Mouse (Mus musculus): ENCODE measurements around the gene Hspa8. TPM values are rescaled to one million over a fixed set of nuclear protein-coding genes. Genes with fewer than 3 reads are reported as not detected.

The Hspa8 gene
- polyA plus RNA-seq, 1 experiment = 2,969 TPM

DNA sequence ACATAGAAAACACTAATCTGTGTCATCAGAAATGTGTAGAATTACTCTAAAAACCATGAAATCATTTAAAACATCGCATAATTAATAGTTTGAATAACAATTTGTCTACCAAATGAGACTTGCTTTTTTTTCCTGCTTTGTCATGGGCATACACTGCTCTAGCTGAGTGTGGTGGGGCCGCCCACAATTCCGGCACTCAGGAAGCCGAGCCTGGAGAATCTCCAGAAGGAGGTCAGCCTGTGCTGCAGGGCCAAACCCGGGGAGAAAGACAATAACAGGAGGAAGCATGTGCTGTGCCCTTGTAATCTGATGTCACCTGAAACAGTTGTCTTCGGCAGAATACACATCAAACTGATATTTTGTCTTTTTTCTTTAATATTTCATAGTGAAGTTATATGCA is 24.8 kb downstream of the Hspa8 start:
- no peak for DNase-seq
- TF ChIP-seq CTCF (IDR thresholded peaks at IDR 0.05; ENCODE audit: borderline replicate concordance, control insufficient read depth, extremely low read depth, insufficient read depth, low read length, poor library complexity) (no peak), POLR2A (IDR thresholded peaks at IDR 0.05; ENCODE audit: control insufficient read depth, extremely low read depth, insufficient read depth, low read length, poor library complexity) (no peak)

DNA sequence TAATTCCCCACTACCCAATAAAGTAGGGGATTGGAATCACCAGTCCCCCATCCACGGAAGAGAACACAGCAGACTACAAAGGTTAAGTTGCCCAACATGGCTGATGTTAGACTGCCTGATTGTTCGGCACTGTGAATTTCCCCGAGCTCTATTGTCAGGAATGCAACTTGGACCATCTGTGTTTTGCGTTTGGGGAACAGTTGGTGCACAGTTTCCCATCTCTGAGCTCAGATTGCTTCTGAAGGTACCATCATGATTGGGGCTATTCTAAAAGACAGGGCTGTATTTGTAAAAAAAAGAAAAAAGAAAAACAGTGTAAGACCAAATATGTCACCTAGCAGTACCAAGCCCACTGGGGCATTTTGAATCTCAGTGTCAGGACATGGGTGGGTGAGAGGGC is 26.6 kb downstream of the Hspa8 start:
- Histone ChIP-seq H3K27ac (ENCODE audit: control insufficient read depth, insufficient read depth, low read length) (no peak overlapping the region), H3K27me3 (ENCODE audit: control insufficient read depth, insufficient read depth, low read length) (no peaks in the 10 kb centered on the region), H3K36me3 (ENCODE audit: control insufficient read depth, insufficient read depth, low read length) (no peaks in the 10 kb centered on the region), H3K4me1 (replicated peaks; ENCODE audit: control insufficient read depth, insufficient read depth, low read length) (no peaks in the 10 kb centered on the region), H3K4me3 (ENCODE audit: control insufficient read depth, insufficient read depth, low read length) (no peak overlapping the region)
- TF ChIP-seq CTCF (IDR thresholded peaks at IDR 0.05; ENCODE audit: borderline replicate concordance, control insufficient read depth, extremely low read depth, insufficient read depth, low read length, poor library complexity) (no peak), POLR2A (IDR thresholded peaks at IDR 0.05; ENCODE audit: control insufficient read depth, extremely low read depth, insufficient read depth, low read length, poor library complexity) (no peak)
- WGBS = 95% methylated on average over 4 of the region's 4 CpGs
- no peak for DNase-seq

More for the DNA sequence above, 24.8 kb downstream of the Hspa8 start:
- WGBS = 73% methylated on average over 6 of the region's 6 CpGs
- Histone ChIP-seq H3K27me3 (ENCODE audit: control insufficient read depth, insufficient read depth, low read length) (no peaks in the 10 kb centered on the region), H3K27ac (ENCODE audit: control insufficient read depth, insufficient read depth, low read length) (no peak overlapping the region), H3K4me3 (ENCODE audit: control insufficient read depth, insufficient read depth, low read length) (no peak overlapping the region), H3K4me1 (replicated peaks; ENCODE audit: control insufficient read depth, insufficient read depth, low read length) (no peaks in the 10 kb centered on the region), H3K36me3 (ENCODE audit: control insufficient read depth, insufficient read depth, low read length) (no peaks in the 10 kb centered on the region)

DNA sequence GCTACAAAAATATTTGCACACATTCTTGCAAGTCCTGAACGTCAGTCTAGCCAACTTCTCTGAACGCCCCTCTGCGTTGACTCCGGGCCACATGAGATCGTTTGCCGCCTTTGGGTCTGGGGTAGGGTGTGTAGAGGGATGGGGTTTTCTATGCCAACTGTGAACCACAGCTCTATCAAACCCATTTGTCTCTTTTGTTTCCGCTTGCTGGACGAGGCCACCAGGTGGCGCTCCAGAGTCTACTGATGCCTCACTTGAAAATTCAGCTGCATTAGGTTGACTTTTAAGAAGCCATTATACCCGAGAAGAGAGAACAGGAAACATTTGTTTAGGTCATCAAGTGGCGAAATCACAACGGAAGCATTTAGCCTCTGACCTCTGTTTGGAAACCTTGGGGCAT is 33.8 kb downstream of the Hspa8 start:
- Histone ChIP-seq H3K4me3 (ENCODE audit: control insufficient read depth, insufficient read depth, low read length) (no peak overlapping the region), H3K36me3 (ENCODE audit: control insufficient read depth, insufficient read depth, low read length) (no peaks in the 10 kb centered on the region), H3K27me3 (ENCODE audit: control insufficient read depth, insufficient read depth, low read length) (no peaks in the 10 kb centered on the region), H3K4me1 (replicated peaks; ENCODE audit: control insufficient read depth, insufficient read depth, low read length) (no peaks in the 10 kb centered on the region), H3K27ac (ENCODE audit: control insufficient read depth, insufficient read depth, low read length) (no peak overlapping the region)
- WGBS = 6% methylated on average over 12 of the region's 12 CpGs
- DNase-seq = peak; percentile 67
- TF ChIP-seq CTCF (IDR thresholded peaks at IDR 0.05; ENCODE audit: borderline replicate concordance, control insufficient read depth, extremely low read depth, insufficient read depth, low read length, poor library complexity) (peak; percentile 52; the same call in 1 of the 2 replicates), POLR2A (IDR thresholded peaks at IDR 0.05; ENCODE audit: control insufficient read depth, extremely low read depth, insufficient read depth, low read length, poor library complexity) (no peak)

DNA sequence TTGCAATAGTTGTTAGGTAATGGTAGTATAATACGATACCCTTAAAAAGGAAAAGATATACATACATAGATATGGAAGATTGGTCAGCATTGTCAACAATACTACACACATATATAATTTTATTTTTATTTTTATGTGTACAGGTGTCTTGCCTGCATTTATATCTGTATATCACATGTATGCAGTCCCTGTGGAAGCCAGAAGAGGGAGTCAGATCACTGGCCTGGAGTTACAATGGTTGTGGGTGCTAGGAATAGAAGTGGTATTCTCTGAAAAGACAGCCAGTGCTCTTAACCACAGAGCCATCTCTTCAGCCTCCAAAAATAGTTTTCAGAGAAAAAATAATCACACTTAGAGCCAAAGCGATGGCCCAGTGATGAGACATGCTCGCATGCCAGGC is 35.9 kb downstream of the Hspa8 start:
- H3K27me3 ChIP-seq (ENCODE audit: control insufficient read depth, insufficient read depth, low read length) = no peaks in the 10 kb centered on the region
- no peak for TF ChIP-seq POLR2A (IDR thresholded peaks at IDR 0.05; ENCODE audit: control insufficient read depth, extremely low read depth, insufficient read depth, low read length, poor library complexity)
- DNase-seq = no peak
- 92% methylated on average over 3 of the region's 3 CpGs for WGBS
- no peak overlapping the region for H3K27ac ChIP-seq (ENCODE audit: control insufficient read depth, insufficient read depth, low read length)
- H3K4me1 ChIP-seq (replicated peaks; ENCODE audit: control insufficient read depth, insufficient read depth, low read length) = no peaks in the 10 kb centered on the region
- no peak overlapping the region for H3K4me3 ChIP-seq (ENCODE audit: control insufficient read depth, insufficient read depth, low read length)
- H3K36me3 ChIP-seq (ENCODE audit: control insufficient read depth, insufficient read depth, low read length) = no peaks in the 10 kb centered on the region

DNA sequence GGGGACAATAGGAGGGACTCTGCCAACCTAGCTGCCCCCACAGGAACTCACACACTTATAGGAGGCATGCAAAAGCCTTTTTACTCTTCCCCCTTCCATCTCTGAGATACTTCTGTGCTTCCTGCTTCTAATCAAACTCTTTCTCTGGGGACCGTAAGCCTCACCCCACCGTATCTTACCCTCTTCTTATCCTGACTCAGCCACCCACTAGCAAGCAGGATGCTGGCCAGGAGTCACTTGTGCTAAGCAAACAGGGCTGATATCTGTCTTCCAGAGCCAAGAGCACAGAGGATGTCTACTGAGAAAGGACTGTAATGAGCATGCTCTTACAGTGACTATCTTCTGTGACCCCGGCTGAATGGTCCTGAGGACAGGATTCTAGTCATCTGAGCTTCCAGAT is 38.9 kb downstream of the Hspa8 start:
- no peak overlapping the region for H3K4me3 ChIP-seq (ENCODE audit: control insufficient read depth, insufficient read depth, low read length)
- WGBS = 73% methylated on average over 3 of the region's 3 CpGs

DNA sequence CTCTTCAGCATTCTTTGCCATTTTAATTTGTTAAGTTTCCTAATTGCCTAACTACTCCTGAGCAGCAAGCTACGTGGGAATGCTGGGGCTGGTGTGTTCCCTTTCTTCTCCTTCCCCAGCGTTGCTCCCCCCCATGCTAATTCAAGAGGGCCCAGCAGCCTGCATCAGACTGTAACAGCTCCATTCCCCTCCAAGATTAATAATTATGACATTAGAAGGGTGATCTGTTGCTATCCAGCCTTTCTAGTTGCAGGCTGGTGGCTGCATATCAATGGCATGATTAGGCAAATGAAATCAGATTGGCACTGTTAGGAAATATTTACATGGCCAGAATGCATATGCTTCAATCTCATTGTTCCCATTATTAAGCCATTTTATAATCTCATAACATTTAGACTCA is 50.7 kb downstream of the Hspa8 start:
- DNase-seq = no peak
- Histone ChIP-seq H3K4me3 (ENCODE audit: control insufficient read depth, insufficient read depth, low read length) (no peak overlapping the region), H3K4me1 (replicated peaks; ENCODE audit: control insufficient read depth, insufficient read depth, low read length) (no peaks in the 10 kb centered on the region), H3K36me3 (ENCODE audit: control insufficient read depth, insufficient read depth, low read length) (no peaks in the 10 kb centered on the region), H3K27ac (ENCODE audit: control insufficient read depth, insufficient read depth, low read length) (no peak overlapping the region), H3K27me3 (ENCODE audit: control insufficient read depth, insufficient read depth, low read length) (no peaks in the 10 kb centered on the region)
- TF ChIP-seq CTCF (IDR thresholded peaks at IDR 0.05; ENCODE audit: borderline replicate concordance, control insufficient read depth, extremely low read depth, insufficient read depth, low read length, poor library complexity) (no peak), POLR2A (IDR thresholded peaks at IDR 0.05; ENCODE audit: control insufficient read depth, extremely low read depth, insufficient read depth, low read length, poor library complexity) (no peak)
- WGBS = 72% methylated on average over 2 of the region's 2 CpGs

More for the DNA sequence above, 38.9 kb downstream of the Hspa8 start:
- H3K27ac ChIP-seq (ENCODE audit: control insufficient read depth, insufficient read depth, low read length) = no peak overlapping the region
- no peaks in the 10 kb centered on the region for H3K27me3 ChIP-seq (ENCODE audit: control insufficient read depth, insufficient read depth, low read length)
- TF ChIP-seq CTCF (IDR thresholded peaks at IDR 0.05; ENCODE audit: borderline replicate concordance, control insufficient read depth, extremely low read depth, insufficient read depth, low read length, poor library complexity) (no peak), POLR2A (IDR thresholded peaks at IDR 0.05; ENCODE audit: control insufficient read depth, extremely low read depth, insufficient read depth, low read length, poor library complexity) (no peak)
- no peaks in the 10 kb centered on the region for H3K4me1 ChIP-seq (replicated peaks; ENCODE audit: control insufficient read depth, insufficient read depth, low read length)
- DNase-seq = no peak
- no peaks in the 10 kb centered on the region for H3K36me3 ChIP-seq (ENCODE audit: control insufficient read depth, insufficient read depth, low read length)

DNA sequence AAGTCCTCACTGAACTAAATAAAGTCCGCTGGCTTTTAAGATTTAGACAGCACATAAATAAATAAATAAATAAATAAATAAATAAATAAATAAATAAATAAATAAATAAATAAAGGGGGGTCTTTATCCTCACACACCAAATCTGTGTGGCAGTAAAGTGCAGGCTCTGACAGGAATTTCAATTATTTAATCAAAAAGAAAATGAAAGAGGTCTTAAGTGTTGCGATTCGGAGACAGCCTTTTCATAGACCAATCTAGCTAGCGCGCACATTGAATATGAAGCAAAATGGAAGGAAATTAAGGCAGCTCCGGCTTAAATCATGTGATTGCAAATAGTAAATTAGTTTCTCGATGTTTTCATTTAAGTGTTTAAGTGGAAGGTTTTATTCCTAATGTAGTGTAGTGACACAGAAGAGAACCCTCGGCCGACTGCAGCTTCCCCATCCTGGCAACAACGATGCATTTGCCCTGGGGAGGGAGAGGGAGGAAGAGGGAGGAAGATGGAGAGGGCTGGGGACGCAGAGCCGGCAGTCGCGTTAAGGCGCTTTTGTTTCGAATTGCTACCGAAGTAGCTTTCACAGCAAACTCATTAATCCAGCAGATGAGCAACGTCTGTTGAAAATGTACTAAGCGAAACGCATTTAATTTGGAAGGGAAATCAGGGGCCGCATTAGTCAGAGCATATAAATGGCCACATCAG is 57.8 kb downstream of the Hspa8 start:
- Histone ChIP-seq H3K4me3 (ENCODE audit: control insufficient read depth, insufficient read depth, low read length) (no peak overlapping the region), H3K36me3 (ENCODE audit: control insufficient read depth, insufficient read depth, low read length) (no peaks in the 10 kb centered on the region), H3K4me1 (replicated peaks; ENCODE audit: control insufficient read depth, insufficient read depth, low read length) (no peaks in the 10 kb centered on the region; the same call in 1 of the 2 replicates), H3K27ac (ENCODE audit: control insufficient read depth, insufficient read depth, low read length) (no peak overlapping the region), H3K27me3 (ENCODE audit: control insufficient read depth, insufficient read depth, low read length) (peaks cover 2% of the 10 kb centered on the region; the same call in 1 of the 2 replicates)
- DNase-seq = no peak
- TF ChIP-seq POLR2A (IDR thresholded peaks at IDR 0.05; ENCODE audit: control insufficient read depth, extremely low read depth, insufficient read depth, low read length, poor library complexity) = no peak
- no peak for TF ChIP-seq CTCF (IDR thresholded peaks at IDR 0.05; ENCODE audit: borderline replicate concordance, control insufficient read depth, extremely low read depth, insufficient read depth, low read length, poor library complexity)
- WGBS = 12% methylated on average over 21 of the region's 21 CpGs
